Mouse (Mus musculus): ENCODE measurements around the gene Fyttd1.
A peak's percentile ranks its signal among the peaks of the same experiment; 100 is the strongest.
"Not testable (repeated sequence)": the region's sequence is repeated elsewhere in the genome, so short reads cannot be mapped to it uniquely, and the experiment has no call there.

The Fyttd1 gene

GRCm38 (mm10) chr16:32877343-32878156 is at the start of gene Fyttd1, which contains the start of gene Rubcn:
Fyttd1 (plus strand) TSS chr16:32877500.
Rubcn (minus strand) TSS chr16:32877766.
- DNase-seq (ENCODE audit: low spot score in 2 of 2), result peak; percentile 93 to 95

- no peak for DNase-seq (ENCODE audit: low spot score in 2 of 2)
Observed at GRCm38 (mm10) chr16:32829104-32829503, 48.2 kb upstream of the Fyttd1 start.

DNA sequence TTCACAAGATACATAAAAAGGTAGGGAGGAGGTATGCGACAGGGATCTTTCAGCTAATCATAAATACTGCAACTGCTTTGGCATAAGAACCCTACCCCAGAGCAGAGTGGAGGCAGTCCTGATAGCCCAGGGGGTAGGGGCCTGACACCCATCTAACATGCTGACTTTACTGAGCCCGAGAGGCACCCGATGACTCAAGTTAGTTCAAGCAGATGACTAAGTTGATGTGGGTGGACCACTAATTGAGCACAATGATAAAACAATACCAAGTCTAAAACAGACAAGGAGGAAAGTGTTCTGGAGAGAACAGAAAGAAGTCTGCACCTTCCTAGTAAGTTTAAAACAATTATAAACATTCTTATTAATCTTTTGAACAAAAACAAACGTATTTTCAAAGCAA is 45.8 kb upstream of the Fyttd1 start:
- DNase-seq (ENCODE audit: low spot score in 2 of 2), result no peak

DNA sequence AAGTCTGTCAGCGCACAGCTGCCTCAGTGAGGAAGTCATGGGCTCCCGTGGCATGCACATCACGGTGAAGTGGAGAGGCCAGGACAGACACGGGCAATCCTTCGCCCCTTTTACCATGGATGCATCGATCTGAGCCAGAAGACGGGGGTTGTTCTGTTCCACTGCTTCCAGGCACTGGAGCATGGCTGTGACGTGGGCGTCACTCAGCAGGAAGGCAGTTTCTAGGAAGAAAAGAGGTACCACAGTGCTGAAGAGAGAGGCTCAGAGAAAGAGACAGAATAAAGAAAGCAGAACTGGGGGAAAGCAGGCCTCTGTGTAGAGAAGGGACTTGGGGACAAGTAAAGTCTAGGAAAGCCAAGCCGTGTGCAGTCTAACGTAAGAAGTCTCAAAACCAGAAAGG is 30.2 kb upstream of the Fyttd1 start:
- DNase-seq (ENCODE audit: low spot score in 2 of 2), result no peak

GRCm38 (mm10) chr16:32849042-32849830 is 28.1 kb upstream of the Fyttd1 start:
- no peak for DNase-seq (ENCODE audit: low spot score in 2 of 2)

DNA sequence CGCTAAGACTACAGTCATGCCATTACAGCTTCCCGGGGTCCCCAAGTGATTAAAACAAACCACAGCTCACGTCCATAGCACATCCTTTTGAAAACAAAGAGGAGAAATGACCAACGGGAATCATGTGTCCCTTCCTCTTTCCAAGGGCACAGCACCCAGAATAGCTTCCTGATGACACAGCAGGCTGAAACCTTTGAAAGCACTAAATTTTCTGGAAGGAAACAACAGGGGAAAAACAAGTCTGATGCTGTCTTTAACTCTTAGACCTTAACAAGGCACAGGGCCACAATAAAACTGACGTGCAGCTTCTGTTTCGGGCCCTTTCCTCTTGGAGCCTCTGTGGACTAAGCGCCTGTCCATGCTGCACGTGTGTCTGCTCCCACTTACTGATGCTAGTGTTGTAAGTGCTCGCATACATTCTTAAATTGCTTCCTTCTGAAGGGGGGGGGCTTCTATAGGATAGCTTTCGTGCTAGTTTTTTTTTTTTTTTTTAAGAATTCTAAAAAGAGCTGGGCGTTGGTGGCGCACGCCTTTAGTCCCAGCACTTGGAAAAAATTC is 23.7 kb upstream of the Fyttd1 start:
- no peak for DNase-seq (ENCODE audit: low spot score in 2 of 2)

- DNase-seq (ENCODE audit: low spot score in 2 of 2), result no peak
Observed at GRCm38 (mm10) chr16:32854050-32854571, 23.2 kb upstream of the Fyttd1 start.

DNA sequence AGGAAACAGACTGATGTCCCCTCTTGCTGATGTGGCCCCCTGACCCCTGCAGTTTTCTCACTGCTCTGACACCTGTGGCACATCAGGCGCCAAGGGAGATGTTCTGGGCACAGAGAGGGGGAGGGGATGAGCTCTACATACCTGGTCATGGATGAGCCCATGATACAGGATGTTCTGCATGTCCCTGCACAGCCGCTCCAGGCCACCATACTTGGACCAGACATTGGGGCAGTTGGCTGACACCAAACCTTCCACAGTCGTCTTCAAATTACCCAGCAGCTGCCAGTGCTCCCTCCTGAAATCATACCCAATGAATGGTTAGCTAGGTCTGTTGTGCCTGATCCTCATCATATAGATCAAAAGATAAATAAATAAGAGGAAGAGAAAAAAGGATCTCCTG is 20.5 kb upstream of the Fyttd1 start:
- DNase-seq (ENCODE audit: low spot score in 2 of 2), result no peak

DNA sequence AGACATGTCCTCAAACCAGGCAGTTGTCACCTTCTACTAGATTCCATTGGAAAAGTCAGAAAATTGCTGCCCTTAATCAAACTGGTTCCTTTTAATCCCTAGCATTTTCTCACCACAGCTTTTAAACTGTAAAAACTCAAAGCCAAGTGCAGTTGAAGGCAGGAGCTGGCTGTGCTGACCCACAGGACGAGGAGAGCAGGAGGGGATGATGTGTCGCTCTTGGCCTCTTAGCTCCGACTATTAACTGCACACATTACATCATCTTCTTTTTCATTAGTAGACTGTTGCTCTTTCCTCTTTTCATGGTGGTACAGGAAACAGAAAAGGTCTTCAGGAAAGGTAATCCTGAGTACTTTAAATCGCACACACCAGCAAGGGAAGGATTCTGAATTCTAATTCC is 18.9 kb upstream of the Fyttd1 start:
- no peak for DNase-seq (ENCODE audit: low spot score in 2 of 2)

GRCm38 (mm10) chr16:32858771-32859636 is 18.3 kb upstream of the Fyttd1 start:
- no peak for DNase-seq (ENCODE audit: low spot score in 2 of 2)

DNA sequence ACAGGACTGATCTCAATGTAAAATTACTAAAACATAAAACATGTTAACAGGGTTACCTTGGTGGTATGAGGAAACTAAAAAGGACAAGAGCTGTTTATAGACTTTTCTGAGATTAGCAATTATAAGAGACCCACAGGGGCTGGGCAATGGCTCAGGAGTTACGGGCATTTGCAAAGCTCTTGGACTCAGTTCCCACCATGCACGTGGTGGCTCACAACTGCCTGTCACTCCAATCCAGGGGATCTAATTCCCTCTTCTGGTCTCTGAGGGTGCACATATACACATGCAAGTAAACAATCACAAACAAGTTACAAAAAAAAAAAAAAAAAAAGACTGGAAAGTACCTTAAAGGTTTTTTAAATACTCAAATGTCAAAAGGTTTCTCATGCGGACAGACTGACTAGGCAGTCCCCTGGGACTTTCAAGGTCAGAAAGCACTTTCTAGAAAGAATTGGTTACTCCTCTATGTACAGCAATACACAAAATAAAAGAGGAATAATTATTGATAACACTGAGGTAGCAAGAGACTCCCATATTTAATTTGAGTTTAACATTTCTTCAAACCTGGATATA is 15.4 kb upstream of the Fyttd1 start:
- no peak for DNase-seq (ENCODE audit: low spot score in 2 of 2)

- DNase-seq (ENCODE audit: low spot score in 2 of 2), result peak in 1 of 2 experiments; percentile 32
Observed at GRCm38 (mm10) chr16:32865401-32865800, 11.9 kb upstream of the Fyttd1 start.

- DNase-seq (ENCODE audit: low spot score in 2 of 2), result peak in 1 of 2 experiments; percentile 17
Observed at GRCm38 (mm10) chr16:32866713-32867112, 10.6 kb upstream of the Fyttd1 start.

DNA sequence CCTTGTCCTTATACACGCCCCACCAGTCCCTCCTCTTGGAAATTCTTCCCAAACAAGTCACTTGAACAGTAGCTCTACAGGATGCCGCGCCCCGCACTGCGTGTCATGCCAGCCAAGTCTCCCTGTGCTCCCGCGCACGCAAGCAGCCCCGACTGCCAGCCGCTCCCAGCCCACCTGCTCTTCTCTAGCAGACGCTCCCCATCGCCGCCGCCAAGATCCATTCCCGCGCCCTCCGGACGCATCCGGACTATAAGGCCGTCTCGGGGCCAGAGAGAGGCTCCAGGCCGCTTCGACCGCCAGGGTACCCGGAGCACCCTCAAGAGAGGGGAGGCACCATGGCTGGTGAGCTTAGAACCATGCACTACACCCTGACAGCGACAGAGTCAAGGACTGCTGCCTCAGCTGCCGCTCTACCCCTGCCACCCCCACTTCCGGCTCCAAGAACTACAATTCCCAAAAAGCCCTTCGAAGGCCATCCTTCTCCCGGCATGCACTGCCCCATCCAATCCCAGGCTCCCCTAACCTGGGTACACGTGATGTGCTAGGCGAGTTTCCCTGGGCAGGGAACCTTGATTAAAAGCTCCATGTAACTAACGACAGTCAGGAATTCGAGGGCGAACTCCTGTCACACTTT is 9.3 kb upstream of the Fyttd1 start:
- peak; percentile 85 to 88 for DNase-seq (ENCODE audit: low spot score in 2 of 2)

DNA sequence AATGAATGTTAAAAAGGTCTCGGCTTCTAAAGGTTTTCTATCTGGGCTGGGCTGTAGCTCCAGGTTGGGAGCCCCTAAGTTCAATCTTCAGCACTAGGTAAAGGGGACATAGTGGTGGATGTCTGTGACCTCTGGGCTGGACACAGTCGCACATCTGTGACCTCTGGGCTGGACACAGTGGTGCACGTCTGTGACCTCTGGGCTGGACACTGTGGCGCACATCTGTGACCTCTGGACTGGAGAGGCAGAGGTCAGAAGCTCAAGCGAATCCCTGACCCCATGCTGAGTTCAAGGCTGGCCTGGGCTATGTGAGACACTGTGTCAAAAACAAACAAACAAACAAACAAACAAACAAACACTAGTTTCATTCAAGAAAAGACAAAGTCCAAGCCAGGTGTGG is 7.1 kb upstream of the Fyttd1 start:
- no peak for DNase-seq (ENCODE audit: low spot score in 2 of 2)

DNA sequence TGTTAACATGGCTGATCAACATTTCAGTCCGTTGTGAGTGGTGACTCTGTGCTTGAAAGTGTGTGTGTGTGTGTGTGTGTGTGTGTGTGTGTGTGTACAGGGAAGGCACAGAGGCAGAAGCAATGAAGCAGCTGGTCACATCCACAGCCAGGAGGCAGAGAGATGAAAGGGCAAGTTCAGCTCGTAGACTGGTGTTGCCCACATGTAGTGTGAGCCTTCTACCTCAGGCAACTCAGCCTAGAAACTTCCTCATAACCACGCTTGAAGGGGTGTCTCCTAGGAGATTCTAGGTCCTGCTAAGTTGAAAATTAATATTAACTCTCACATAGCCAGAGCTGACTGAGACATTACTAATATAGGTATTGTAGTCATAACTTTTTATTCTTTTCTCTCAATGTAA is 3.9 kb upstream of the Fyttd1 start:
- DNase-seq (ENCODE audit: low spot score in 2 of 2), result no peak

- DNase-seq (ENCODE audit: low spot score in 2 of 2), result not testable (repeated sequence)
Observed at GRCm38 (mm10) chr16:32875281-32875680, 2.0 kb upstream of the Fyttd1 start.

DNA sequence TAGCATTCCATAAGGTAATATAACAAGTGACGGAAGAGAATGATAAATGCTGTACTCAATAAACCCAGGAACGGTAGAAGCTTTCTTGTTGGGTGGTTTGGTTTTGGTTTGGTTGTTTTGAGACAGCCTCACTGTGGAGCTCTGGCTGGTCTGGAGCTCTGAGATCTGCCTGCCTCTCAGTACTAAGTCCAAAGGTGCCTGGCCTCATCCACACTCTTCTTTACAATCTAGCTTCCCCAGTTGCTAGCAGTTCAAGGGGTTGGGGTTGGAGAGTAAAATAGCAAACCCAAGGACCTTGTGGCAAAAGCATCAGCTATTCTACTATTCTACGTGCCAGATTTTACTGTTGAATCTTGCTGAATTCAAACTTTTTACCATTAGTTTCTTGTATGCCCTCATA is 1.5 kb upstream of the Fyttd1 start:
- no peak for DNase-seq (ENCODE audit: low spot score in 2 of 2)

GRCm38 (mm10) chr16:32876831-32877230 is 469 bp upstream of the Fyttd1 start:
- DNase-seq (ENCODE audit: low spot score in 2 of 2), result no peak

DNA sequence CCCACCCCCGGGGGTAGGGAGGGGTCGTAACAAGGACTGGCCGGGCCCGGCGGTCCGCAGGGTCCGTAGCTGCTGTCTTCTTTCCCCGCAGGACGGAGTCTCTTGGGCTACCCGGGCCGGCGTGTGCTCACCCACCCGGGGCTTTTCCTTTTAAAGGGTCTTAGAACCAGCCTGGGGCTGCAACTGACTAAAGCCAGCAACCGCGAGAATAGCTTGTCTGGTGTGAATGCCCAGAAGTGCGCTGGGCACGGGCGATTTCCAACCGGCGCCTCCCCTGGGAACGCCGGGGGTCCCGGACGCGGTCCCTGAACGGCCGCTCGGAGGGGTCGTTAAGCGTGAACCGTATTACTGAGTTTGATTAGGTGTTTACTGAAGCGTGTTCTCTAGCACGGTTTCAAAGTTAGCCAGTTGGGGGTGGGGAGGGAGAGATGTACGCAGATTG is 878 bp downstream of the Fyttd1 start:
- DNase-seq (ENCODE audit: low spot score in 2 of 2), result peak in 1 of 2 experiments; percentile 6
